Mouse (Mus musculus): ENCODE data around the gene E130114P18Rik. TPM values are rescaled to one million over a fixed set of nuclear protein-coding genes. Genes with fewer than 3 reads are reported as not detected.
A peak's percentile ranks its signal among the peaks of the same experiment; 100 is the strongest.

The E130114P18Rik gene
- polyA plus RNA-seq, 1 experiment from 2014 or later, result 11.6 TPM

GRCm38 (mm10) chr4:97743932-97744331 lies 33.9 kb downstream of the E130114P18Rik start:
- Histone ChIP-seq H3K9me3 (replicated peaks; ENCODE audit: control insufficient read depth, low read length, poor library complexity, severe bottlenecking) (no peaks in the 10 kb centered on the region), H3K4me3 (ENCODE audit: low read depth, low read length) (no peak overlapping the region), H3K9ac (ENCODE audit: low read depth, low read length) (no peak overlapping the region), H3K36me3 (ENCODE audit: control insufficient read depth, insufficient read depth, low read length) (no peaks in the 10 kb centered on the region), H3K27ac (ENCODE audit: low read length) (no peak overlapping the region), H3K27me3 (ENCODE audit: control insufficient read depth, insufficient read depth, low read depth, low read length) (no peaks in the 10 kb centered on the region), H3K4me2 (ENCODE audit: low read length) (no peak overlapping the region), H3K4me1 (ENCODE audit: control insufficient read depth, insufficient read depth, low read length) (peaks cover 6% of the 10 kb centered on the region)
- ATAC-seq, result no peak
- WGBS, result 78% methylated on average over 5 of the region's 5 CpGs

- Histone ChIP-seq H3K4me1 (ENCODE audit: control insufficient read depth, insufficient read depth, low read length) (no peaks in the 10 kb centered on the region), H3K4me3 (ENCODE audit: low read depth, low read length) (no peak overlapping the region), H3K27ac (ENCODE audit: low read length) (no peak overlapping the region), H3K9me3 (replicated peaks; ENCODE audit: control insufficient read depth, low read length, poor library complexity, severe bottlenecking) (no peaks in the 10 kb centered on the region), H3K4me2 (ENCODE audit: low read length) (no peak overlapping the region), H3K36me3 (ENCODE audit: control insufficient read depth, insufficient read depth, low read length) (no peaks in the 10 kb centered on the region), H3K27me3 (ENCODE audit: control insufficient read depth, insufficient read depth, low read depth, low read length) (no peaks in the 10 kb centered on the region), H3K9ac (ENCODE audit: low read depth, low read length) (no peak overlapping the region)
- 57% methylated on average over 1 of the region's 1 CpGs for WGBS
- no peak for ATAC-seq
These were observed 44.5 kb downstream of the E130114P18Rik start for GRCm38 (mm10) chr4:97733392-97733791.

GRCm38 (mm10) chr4:97730416-97730815 lies 47.5 kb downstream of the E130114P18Rik start:
- no peak overlapping the region for H3K4me3 ChIP-seq (ENCODE audit: low read depth, low read length)

GRCm38 (mm10) chr4:97729999-97730398 lies 47.9 kb downstream of the E130114P18Rik start:
- no peak overlapping the region for H3K27ac ChIP-seq (ENCODE audit: low read length)
- no peak overlapping the region for H3K4me2 ChIP-seq (ENCODE audit: low read length)
- H3K4me1 ChIP-seq (ENCODE audit: control insufficient read depth, insufficient read depth, low read length), result no peaks in the 10 kb centered on the region
- 67% methylated on average over 6 of the region's 6 CpGs for WGBS
- H3K9ac ChIP-seq (ENCODE audit: low read depth, low read length), result no peak overlapping the region
- H3K27me3 ChIP-seq (ENCODE audit: control insufficient read depth, insufficient read depth, low read depth, low read length), result no peaks in the 10 kb centered on the region
- H3K36me3 ChIP-seq (ENCODE audit: control insufficient read depth, insufficient read depth, low read length), result no peaks in the 10 kb centered on the region
- no peak overlapping the region for H3K4me3 ChIP-seq (ENCODE audit: low read depth, low read length)
- H3K9me3 ChIP-seq (replicated peaks; ENCODE audit: control insufficient read depth, low read length, poor library complexity, severe bottlenecking), result no peaks in the 10 kb centered on the region
- no peak for ATAC-seq

More at GRCm38 (mm10) chr4:97730416-97730815, 47.5 kb downstream of the E130114P18Rik start:
- H3K36me3 ChIP-seq (ENCODE audit: control insufficient read depth, insufficient read depth, low read length), result no peaks in the 10 kb centered on the region
- no peak for ATAC-seq
- H3K27ac ChIP-seq (ENCODE audit: low read length), result no peak overlapping the region
- H3K9ac ChIP-seq (ENCODE audit: low read depth, low read length), result no peak overlapping the region
- H3K27me3 ChIP-seq (ENCODE audit: control insufficient read depth, insufficient read depth, low read depth, low read length), result no peaks in the 10 kb centered on the region
- 83% methylated on average over 3 of the region's 3 CpGs for WGBS
- H3K9me3 ChIP-seq (replicated peaks; ENCODE audit: control insufficient read depth, low read length, poor library complexity, severe bottlenecking), result no peaks in the 10 kb centered on the region
- H3K4me2 ChIP-seq (ENCODE audit: low read length), result no peak overlapping the region
- no peaks in the 10 kb centered on the region for H3K4me1 ChIP-seq (ENCODE audit: control insufficient read depth, insufficient read depth, low read length)

GRCm38 (mm10) chr4:97728520-97728919 lies 49.4 kb downstream of the E130114P18Rik start:
- Histone ChIP-seq H3K9ac (ENCODE audit: low read depth, low read length) (no peak overlapping the region), H3K36me3 (ENCODE audit: control insufficient read depth, insufficient read depth, low read length) (no peaks in the 10 kb centered on the region), H3K27ac (ENCODE audit: low read length) (no peak overlapping the region), H3K4me3 (ENCODE audit: low read depth, low read length) (no peak overlapping the region), H3K9me3 (replicated peaks; ENCODE audit: control insufficient read depth, low read length, poor library complexity, severe bottlenecking) (no peaks in the 10 kb centered on the region), H3K27me3 (ENCODE audit: control insufficient read depth, insufficient read depth, low read depth, low read length) (no peaks in the 10 kb centered on the region), H3K4me1 (ENCODE audit: control insufficient read depth, insufficient read depth, low read length) (no peaks in the 10 kb centered on the region), H3K4me2 (ENCODE audit: low read length) (no peak overlapping the region)
- 95% methylated on average over 4 of the region's 4 CpGs for WGBS
- ATAC-seq, result no peak

GRCm38 (mm10) chr4:97723374-97723773 lies 54.5 kb downstream of the E130114P18Rik start:
- ATAC-seq, result 0 out of 2 replicates have a peak, but pooled peaks have one; percentile 21

GRCm38 (mm10) chr4:97722666-97723065 lies 55.2 kb downstream of the E130114P18Rik start:
- no peak overlapping the region for H3K4me3 ChIP-seq (ENCODE audit: low read depth, low read length)
- peak; percentile 36; the same call in 1 of the 2 replicates for ATAC-seq
- H3K4me1 ChIP-seq (ENCODE audit: control insufficient read depth, insufficient read depth, low read length), result no peaks in the 10 kb centered on the region
- no peak overlapping the region for H3K4me2 ChIP-seq (ENCODE audit: low read length)
- no peaks in the 10 kb centered on the region for H3K9me3 ChIP-seq (replicated peaks; ENCODE audit: control insufficient read depth, low read length, poor library complexity, severe bottlenecking)
- H3K36me3 ChIP-seq (ENCODE audit: control insufficient read depth, insufficient read depth, low read length), result no peaks in the 10 kb centered on the region
- H3K9ac ChIP-seq (ENCODE audit: low read depth, low read length), result no peak overlapping the region
- 31% methylated on average over 10 of the region's 10 CpGs for WGBS
- no peak overlapping the region for H3K27ac ChIP-seq (ENCODE audit: low read length)
- H3K27me3 ChIP-seq (ENCODE audit: control insufficient read depth, insufficient read depth, low read depth, low read length), result no peaks in the 10 kb centered on the region

More at GRCm38 (mm10) chr4:97723374-97723773, 54.5 kb downstream of the E130114P18Rik start:
- H3K4me1 ChIP-seq (ENCODE audit: control insufficient read depth, insufficient read depth, low read length), result no peaks in the 10 kb centered on the region
- no peaks in the 10 kb centered on the region for H3K36me3 ChIP-seq (ENCODE audit: control insufficient read depth, insufficient read depth, low read length)
- no peaks in the 10 kb centered on the region for H3K27me3 ChIP-seq (ENCODE audit: control insufficient read depth, insufficient read depth, low read depth, low read length)
- no peak overlapping the region for H3K9ac ChIP-seq (ENCODE audit: low read depth, low read length)
- H3K9me3 ChIP-seq (replicated peaks; ENCODE audit: control insufficient read depth, low read length, poor library complexity, severe bottlenecking), result no peaks in the 10 kb centered on the region
- no peak overlapping the region for H3K4me3 ChIP-seq (ENCODE audit: low read depth, low read length)
- H3K4me2 ChIP-seq (ENCODE audit: low read length), result no peak overlapping the region
- 91% methylated on average over 6 of the region's 6 CpGs for WGBS
- H3K27ac ChIP-seq (ENCODE audit: low read length), result no peak overlapping the region

GRCm38 (mm10) chr4:97714616-97715015 lies 63.3 kb downstream of the E130114P18Rik start:
- H3K4me1 ChIP-seq (ENCODE audit: control insufficient read depth, insufficient read depth, low read length), result no peaks in the 10 kb centered on the region
- 73% methylated on average over 6 of the region's 6 CpGs for WGBS
- no peaks in the 10 kb centered on the region for H3K9me3 ChIP-seq (replicated peaks; ENCODE audit: control insufficient read depth, low read length, poor library complexity, severe bottlenecking)
- H3K4me2 ChIP-seq (ENCODE audit: low read length), result no peak overlapping the region
- no peaks in the 10 kb centered on the region for H3K27me3 ChIP-seq (ENCODE audit: control insufficient read depth, insufficient read depth, low read depth, low read length)
- H3K36me3 ChIP-seq (ENCODE audit: control insufficient read depth, insufficient read depth, low read length), result no peaks in the 10 kb centered on the region
- no peak overlapping the region for H3K27ac ChIP-seq (ENCODE audit: low read length)
- no peak overlapping the region for H3K4me3 ChIP-seq (ENCODE audit: low read depth, low read length)
- ATAC-seq, result no peak
- H3K9ac ChIP-seq (ENCODE audit: low read depth, low read length), result no peak overlapping the region

- H3K27me3 ChIP-seq (ENCODE audit: control insufficient read depth, insufficient read depth, low read depth, low read length), result no peaks in the 10 kb centered on the region
- ATAC-seq, result no peak
These were observed 63.7 kb downstream of the E130114P18Rik start for GRCm38 (mm10) chr4:97714101-97714615.

More at GRCm38 (mm10) chr4:97714101-97714615, 63.7 kb downstream of the E130114P18Rik start:
- Histone ChIP-seq H3K4me2 (ENCODE audit: low read length) (no peak overlapping the region), H3K4me1 (ENCODE audit: control insufficient read depth, insufficient read depth, low read length) (no peaks in the 10 kb centered on the region), H3K4me3 (ENCODE audit: low read depth, low read length) (no peak overlapping the region), H3K9me3 (replicated peaks; ENCODE audit: control insufficient read depth, low read length, poor library complexity, severe bottlenecking) (no peaks in the 10 kb centered on the region), H3K27ac (ENCODE audit: low read length) (no peak overlapping the region), H3K9ac (ENCODE audit: low read depth, low read length) (no peak overlapping the region), H3K36me3 (ENCODE audit: control insufficient read depth, insufficient read depth, low read length) (no peaks in the 10 kb centered on the region)
- WGBS, result 77% methylated on average over 6 of the region's 6 CpGs

Data from midbrain, embryonic 16.5 days (tissue).